Mouse (Mus musculus) midbrain, embryonic 16.5 days (tissue): ENCODE results near the gene Atg9b. TPM values are rescaled to one million over a fixed set of nuclear protein-coding genes. Genes with fewer than 3 reads are reported as not detected.

Experiments
- ATAC-seq: fragments of 200-750 bp; cut with Nextera tagmentation; 2 replicates; pipeline ENCODE4 v1.8.0; 2017; ENCODE audit warnings: moderate TSS enrichment
- H3K27ac ChIP-seq: fragments of 300-500 bp; sonication (generic); 2 replicates; pipeline ENCODE4 v1.5.1; 2014; ENCODE audit warnings: mild to moderate bottlenecking, low read length, mixed read lengths
- H3K27me3 ChIP-seq: fragments of 300-500 bp; sonication (generic); 2 replicates; pipeline ENCODE4 v1.6.1; 2014; ENCODE audit warnings: low read depth, low read length, mixed read lengths; ENCODE audit not compliant: control insufficient read depth, insufficient read depth
- H3K36me3 ChIP-seq: fragments of 300-500 bp; sonication (generic); 2 replicates; pipeline ENCODE4 v1.6.1; 2014; ENCODE audit warnings: mild to moderate bottlenecking, low read length, moderate library complexity, mixed read lengths; ENCODE audit not compliant: control insufficient read depth, insufficient read depth
- H3K4me1 ChIP-seq: fragments of 300-500 bp; sonication (generic); 2 replicates; pipeline ENCODE4 v1.6.1; 2014; ENCODE audit warnings: mild to moderate bottlenecking, low read length, mixed read lengths; ENCODE audit not compliant: control insufficient read depth, insufficient read depth
- H3K4me2 ChIP-seq: fragments of 300-500 bp; sonication (generic); 2 replicates; pipeline ENCODE4 v1.6.1; 2014; ENCODE audit warnings: mild to moderate bottlenecking, low read length, mixed read lengths
- H3K4me3 ChIP-seq: fragments of 300-500 bp; sonication (generic); 2 replicates; pipeline ENCODE4 v1.5.1; 2014; ENCODE audit warnings: low read depth, mild to moderate bottlenecking, low read length, moderate library complexity, mixed read lengths
- H3K9ac ChIP-seq: fragments of 300-500 bp; sonication (generic); 2 replicates; pipeline ENCODE4 v1.6.1; 2014; ENCODE audit warnings: low read depth, low read length, mixed read lengths
- H3K9me3 ChIP-seq: fragments of 300-500 bp; sonication (generic); replicated peaks from 2 replicates; pipeline ENCODE4 v1.6.1; 2014; ENCODE audit warnings: mild to moderate bottlenecking, low read length, mixed read lengths; ENCODE audit not compliant: control insufficient read depth, poor library complexity, severe bottlenecking
- WGBS: fragments of 180-500 bp; shearing (Covaris S2); extraction: QIAGEN DNeasy Blood & Tissue Kit; methylation state at CpG from one replicate; pipeline ENCODE4 v1.1.7; 2014; 5-methylcytosine and 5-hydroxymethylcytosine counted together
- polyA plus RNA-seq: library from polyadenylated mRNA; unstranded; fragments of >200 nt; fragmentation: Nextera tagmentation; extraction: Ambion mirVana; gene quantifications from 2 replicates; pipeline ENCODE4 v1.2.1, GENCODE M21; 2015

The Atg9b gene
- polyA plus RNA-seq, 1 experiment from 2014 or later: 4.4 TPM

DNA sequence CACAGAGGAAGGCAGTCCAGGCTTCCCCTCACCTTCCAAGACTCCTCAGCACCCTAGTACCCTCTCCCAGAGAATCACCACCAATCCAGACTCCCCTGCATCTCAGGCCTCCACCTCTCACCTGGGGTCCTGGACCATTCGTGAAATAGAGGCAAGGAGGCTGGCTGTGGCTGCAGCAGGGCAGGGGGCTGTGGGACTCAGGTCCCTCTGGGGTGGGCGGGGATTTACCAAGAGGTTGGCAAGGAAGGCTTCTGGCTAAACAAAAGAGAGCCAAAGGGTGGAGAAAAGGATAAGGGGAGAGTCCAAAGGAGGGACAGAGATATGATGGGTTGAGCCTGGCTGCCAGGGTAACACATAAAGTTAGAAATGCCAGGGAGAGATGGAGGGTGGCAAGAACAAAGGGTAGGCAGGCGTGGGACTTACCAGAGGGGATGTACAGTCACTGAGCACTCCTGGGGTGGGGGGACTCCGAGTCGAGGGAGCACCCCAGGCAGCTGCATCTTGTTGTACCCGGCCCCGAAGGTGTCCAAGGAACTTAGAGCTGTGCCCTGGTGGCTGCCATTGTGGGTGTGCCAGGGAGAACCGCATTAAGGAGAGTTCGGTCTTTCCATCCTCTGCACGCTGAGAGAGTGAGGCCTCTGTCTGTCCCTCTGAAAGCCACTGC is 5.9 kb downstream of the Atg9b start:
- H3K4me2 ChIP-seq: no peak overlapping the region
- H3K36me3 ChIP-seq: no peaks in the 10 kb centered on the region
- H3K27me3 ChIP-seq: peaks cover 29% of the 10 kb centered on the region
- H3K4me3 ChIP-seq: no peak overlapping the region
- no peak for ATAC-seq
- peaks cover 25% of the 10 kb centered on the region for H3K4me1 ChIP-seq
- H3K27ac ChIP-seq: no peak overlapping the region
- 75% methylated on average over 10 of the region's 10 CpGs for WGBS
- no peaks in the 10 kb centered on the region for H3K9me3 ChIP-seq
- no peak overlapping the region for H3K9ac ChIP-seq

DNA sequence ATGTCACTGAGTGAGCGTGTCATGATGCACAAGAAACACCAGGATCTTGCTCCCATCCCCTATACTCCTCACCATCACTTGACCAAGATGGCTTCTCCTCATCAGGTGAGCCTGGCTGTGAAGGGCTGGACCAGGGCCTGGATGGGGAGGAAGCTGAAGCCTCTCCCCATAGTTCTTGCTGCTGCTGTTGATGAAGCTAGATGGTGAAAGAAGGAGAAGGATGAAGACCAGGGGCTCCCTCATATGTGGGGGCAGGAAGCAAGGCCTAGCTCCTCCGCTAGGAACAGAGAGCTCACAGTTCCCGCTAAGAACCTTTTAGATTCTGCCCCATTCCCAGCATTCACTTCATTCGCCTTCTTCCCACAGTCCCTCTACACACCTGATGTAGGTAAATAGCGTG is 6.6 kb downstream of the Atg9b start:
- no peak overlapping the region for H3K4me2 ChIP-seq
- H3K27ac ChIP-seq: no peak overlapping the region
- no peaks in the 10 kb centered on the region for H3K9me3 ChIP-seq
- H3K4me3 ChIP-seq: no peak overlapping the region
- WGBS: 88% methylated on average over 5 of the region's 5 CpGs
- no peak for ATAC-seq
- no peak overlapping the region for H3K9ac ChIP-seq
- H3K4me1 ChIP-seq: peaks cover 25% of the 10 kb centered on the region
- H3K27me3 ChIP-seq: peaks cover 29% of the 10 kb centered on the region
- H3K36me3 ChIP-seq: no peaks in the 10 kb centered on the region

- Histone ChIP-seq H3K4me1 (peaks cover 25% of the 10 kb centered on the region), H3K4me2 (peak overlapping the region; percentile 61; the same call in 1 of the 2 replicates), H3K9ac (no peak overlapping the region), H3K27ac (no peak overlapping the region), H3K27me3 (peaks cover 23% of the 10 kb centered on the region), H3K9me3 (no peaks in the 10 kb centered on the region), H3K4me3 (no peak overlapping the region), H3K36me3 (no peaks in the 10 kb centered on the region)
- WGBS: 65% methylated on average over 6 of the region's 6 CpGs
- no peak for ATAC-seq
Measured at GRCm38 (mm10) chr5:24384407-24384806, 7.5 kb downstream of the Atg9b start.

DNA sequence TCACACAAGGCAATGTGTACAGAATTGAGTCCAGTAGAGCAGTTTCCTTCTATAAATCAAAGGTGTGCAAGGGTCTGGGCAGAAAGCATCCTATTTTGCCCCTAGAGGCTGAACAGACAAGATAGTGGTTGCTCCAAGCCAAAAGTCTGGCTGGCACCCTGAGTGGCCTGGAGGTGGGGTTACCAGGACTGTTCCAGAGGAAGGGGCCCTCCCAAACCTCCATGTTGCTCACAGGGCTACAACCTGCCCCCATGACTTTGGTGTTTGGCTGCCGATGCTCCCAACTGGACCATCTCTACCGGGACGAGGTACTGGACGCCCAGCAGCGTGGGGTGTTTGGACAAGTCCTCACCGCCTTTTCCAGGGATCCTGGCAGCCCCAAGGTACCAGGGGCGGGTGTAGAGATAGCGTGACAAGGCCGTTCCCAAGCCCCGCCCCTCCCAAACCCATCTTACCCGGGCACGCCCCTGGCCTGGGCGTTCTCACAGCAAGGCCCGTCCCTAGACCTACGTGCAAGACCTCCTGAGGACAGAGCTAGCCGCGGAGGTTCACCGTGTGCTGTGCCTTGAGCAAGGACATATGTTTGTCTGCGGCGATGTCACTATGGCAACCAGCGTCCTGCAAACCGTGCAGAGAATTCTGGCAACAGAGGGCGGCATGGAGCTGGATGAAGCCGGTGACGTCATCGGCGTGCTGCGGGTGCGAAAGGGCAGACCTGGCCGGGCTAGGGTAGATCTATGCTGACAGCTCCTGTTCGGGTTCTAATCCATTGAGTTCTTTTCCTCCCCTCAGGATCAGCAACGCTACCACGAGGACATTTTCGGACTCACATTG is 8.7 kb downstream of the Atg9b start:
- Histone ChIP-seq H3K9me3 (no peaks in the 10 kb centered on the region), H3K27me3 (peaks cover 18% of the 10 kb centered on the region), H3K4me2 (peak overlapping the region; percentile 61), H3K9ac (peak overlapping the region; percentile 72), H3K36me3 (no peaks in the 10 kb centered on the region), H3K4me3 (peak overlapping the region; percentile 54), H3K4me1 (peaks cover 22% of the 10 kb centered on the region), H3K27ac (peak overlapping the region; percentile 89)
- WGBS: under 1% methylated on average over 34 of the region's 34 CpGs
- ATAC-seq: peak; percentile 86

DNA sequence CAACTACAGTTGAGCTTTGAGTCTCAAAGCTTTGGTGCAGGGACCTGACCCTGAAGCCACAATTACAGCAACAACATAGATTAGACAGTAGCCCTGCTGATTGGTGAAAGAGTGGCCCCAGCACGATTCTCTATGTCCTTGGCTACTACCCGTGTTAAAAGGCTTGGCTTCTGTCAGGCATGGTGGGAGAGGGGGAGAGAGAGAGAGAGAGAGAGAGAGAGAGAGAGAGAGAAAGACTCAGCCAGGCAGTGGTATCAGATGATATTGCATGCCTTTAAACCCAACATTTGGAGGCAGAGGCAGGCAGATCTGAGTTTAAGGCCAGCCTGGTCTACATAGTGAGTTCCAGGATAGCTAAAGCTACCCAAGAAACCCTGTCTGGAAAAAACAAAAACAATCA is 10.0 kb downstream of the Atg9b start:
- no peak for ATAC-seq
- no peak overlapping the region for H3K4me2 ChIP-seq
- peaks cover 10% of the 10 kb centered on the region for H3K27me3 ChIP-seq
- WGBS: 56% methylated on average over 2 of the region's 2 CpGs
- H3K36me3 ChIP-seq: no peaks in the 10 kb centered on the region
- H3K4me3 ChIP-seq: no peak overlapping the region
- peaks cover 13% of the 10 kb centered on the region for H3K4me1 ChIP-seq
- H3K27ac ChIP-seq: no peak overlapping the region
- H3K9me3 ChIP-seq: no peaks in the 10 kb centered on the region
- H3K9ac ChIP-seq: no peak overlapping the region

DNA sequence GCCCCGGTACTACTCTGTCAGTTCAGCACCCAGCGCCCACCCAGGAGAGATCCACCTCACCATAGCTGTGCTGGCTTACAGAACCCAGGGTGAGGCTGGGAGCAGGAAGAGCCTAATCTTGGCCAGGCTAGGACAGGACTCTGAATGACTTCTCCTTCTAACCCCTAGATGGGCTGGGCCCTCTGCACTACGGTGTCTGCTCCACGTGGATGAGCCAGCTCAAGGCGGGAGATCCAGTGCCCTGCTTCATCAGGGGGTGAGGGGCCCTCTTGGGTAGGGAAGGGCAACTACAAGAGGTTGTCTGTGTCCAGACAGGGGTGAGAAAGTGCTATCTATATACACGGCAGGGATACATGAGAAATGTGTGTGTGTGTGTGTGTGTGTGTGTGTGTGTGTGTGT is 10.5 kb downstream of the Atg9b start:
- Histone ChIP-seq H3K36me3 (no peaks in the 10 kb centered on the region), H3K27ac (no peak overlapping the region), H3K4me1 (peaks cover 13% of the 10 kb centered on the region), H3K4me3 (no peak overlapping the region), H3K9ac (no peak overlapping the region), H3K9me3 (no peaks in the 10 kb centered on the region), H3K4me2 (no peak overlapping the region), H3K27me3 (peaks cover 5% of the 10 kb centered on the region)
- no peak for ATAC-seq
- WGBS: 79% methylated on average over 6 of the region's 6 CpGs

DNA sequence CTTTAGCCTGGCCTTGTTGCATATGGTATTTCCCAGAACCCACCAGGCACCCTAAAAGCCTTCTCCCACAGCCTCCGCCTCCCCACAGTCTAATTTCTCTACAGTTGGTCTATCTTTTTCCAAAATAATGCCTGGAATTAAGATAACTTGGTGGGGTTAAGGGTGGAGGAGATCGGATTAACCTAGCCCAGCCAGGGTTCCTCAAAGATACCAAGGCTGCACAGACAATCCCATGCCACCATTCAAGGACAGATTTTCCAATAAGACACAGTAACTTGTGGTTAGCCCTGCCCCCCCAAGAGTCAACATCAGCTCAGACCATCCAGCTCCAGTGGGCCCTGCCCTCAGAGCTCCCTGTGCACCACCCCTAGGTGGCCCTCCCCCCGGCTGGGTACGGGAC is 11.4 kb downstream of the Atg9b start:
- H3K4me3 ChIP-seq: no peak overlapping the region
- ATAC-seq: no peak
- H3K4me1 ChIP-seq: peaks cover 13% of the 10 kb centered on the region
- H3K9ac ChIP-seq: no peak overlapping the region
- no peaks in the 10 kb centered on the region for H3K36me3 ChIP-seq
- no peaks in the 10 kb centered on the region; the same call in 1 of the 2 replicates for H3K27me3 ChIP-seq
- H3K4me2 ChIP-seq: no peak overlapping the region
- no peak overlapping the region for H3K27ac ChIP-seq
- WGBS: 90% methylated on average over 4 of the region's 4 CpGs
- H3K9me3 ChIP-seq: no peaks in the 10 kb centered on the region

DNA sequence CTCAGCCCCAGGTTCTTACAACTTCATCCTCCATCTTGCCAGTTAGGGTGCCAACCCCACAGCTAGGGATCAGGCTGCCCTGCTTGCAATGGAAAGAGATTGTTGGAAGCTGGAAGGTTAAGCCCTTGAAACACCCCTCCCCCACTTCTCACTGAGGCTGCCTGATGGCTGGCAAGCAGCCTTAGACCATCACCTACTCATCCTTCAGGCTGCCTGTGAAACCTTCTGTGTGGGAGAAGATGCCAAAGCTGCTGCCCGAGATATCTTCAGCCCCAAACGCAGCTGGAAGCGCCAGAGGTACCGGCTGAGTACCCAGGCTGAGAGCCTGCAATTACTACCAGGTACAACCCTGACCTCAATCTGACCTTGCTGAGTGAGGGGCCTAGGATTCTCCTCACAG is 12.4 kb downstream of the Atg9b start:
- ATAC-seq: no peak
- Histone ChIP-seq H3K27ac (no peak overlapping the region), H3K27me3 (no peaks in the 10 kb centered on the region), H3K4me1 (peaks cover 13% of the 10 kb centered on the region), H3K36me3 (no peaks in the 10 kb centered on the region), H3K4me3 (no peak overlapping the region), H3K9me3 (no peaks in the 10 kb centered on the region), H3K9ac (no peak overlapping the region), H3K4me2 (no peak overlapping the region)
- 83% methylated on average over 4 of the region's 4 CpGs for WGBS

DNA sequence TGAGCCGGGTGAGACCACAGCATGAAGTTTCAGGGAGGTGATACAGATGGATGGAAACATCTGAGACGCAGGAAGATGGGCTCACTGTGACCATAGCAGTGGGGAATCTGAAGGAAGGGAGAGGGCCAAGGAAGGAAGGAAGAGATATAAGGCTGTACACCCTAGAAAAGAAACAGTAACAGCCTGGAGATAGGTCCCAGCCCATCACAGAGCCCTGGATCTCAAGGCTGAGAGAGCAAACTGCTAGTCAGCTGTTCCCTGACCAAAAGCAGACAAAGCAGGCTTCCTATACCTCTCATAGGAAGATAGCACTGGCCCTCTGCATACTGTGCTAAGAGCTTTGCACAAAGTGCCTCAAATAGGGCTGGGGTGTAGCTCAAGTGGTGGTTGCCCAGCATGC is 13.2 kb downstream of the Atg9b start:
- peaks cover 8% of the 10 kb centered on the region for H3K4me1 ChIP-seq
- no peak overlapping the region for H3K9ac ChIP-seq
- no peak overlapping the region for H3K27ac ChIP-seq
- WGBS: 84% methylated on average over 2 of the region's 2 CpGs
- no peak for ATAC-seq
- no peak overlapping the region for H3K4me3 ChIP-seq
- no peak overlapping the region for H3K4me2 ChIP-seq
- H3K9me3 ChIP-seq: no peaks in the 10 kb centered on the region
- no peaks in the 10 kb centered on the region for H3K36me3 ChIP-seq
- no peaks in the 10 kb centered on the region for H3K27me3 ChIP-seq
